Mouse (Mus musculus) liver, adult 2 months (tissue): ENCODE results near the gene Fgfr2. TPM values are rescaled to one million over a fixed set of nuclear protein-coding genes. Genes with fewer than 3 reads are reported as not detected.

Source experiments
- DNase-seq: peaks from one replicate; pipeline ENCODE4 v3.0.0-alpha.2; 2011; ENCODE audit warnings: low read depth, low spot score; ENCODE audit errors: extremely low read depth
- H3K27ac ChIP-seq: fragments of 200-500 bp; replicated peaks from 2 replicates; pipeline ENCODE4 v1.5.1; 2012; ENCODE audit warnings: low read depth, mild to moderate bottlenecking, control low read depth, inconsistent platforms, low read length; ENCODE audit not compliant: insufficient read depth
- H3K27me3 ChIP-seq: fragments of 200-500 bp; 2 replicates; pipeline ENCODE4 v1.6.1; 2012; ENCODE audit warnings: mild to moderate bottlenecking, moderate library complexity, low read length, inconsistent platforms; ENCODE audit not compliant: control insufficient read depth, insufficient read depth
- H3K36me3 ChIP-seq: fragments of 200-500 bp; 2 replicates; pipeline ENCODE4 v1.6.1; 2012; ENCODE audit warnings: low read length, inconsistent platforms; ENCODE audit not compliant: control insufficient read depth, insufficient read depth
- H3K4me1 ChIP-seq: fragments of 200-500 bp; 2 replicates; pipeline ENCODE4 v1.6.1; 2011; ENCODE audit warnings: low read length; ENCODE audit not compliant: control insufficient read depth, insufficient read depth
- H3K4me3 ChIP-seq: fragments of 200-500 bp; 2 replicates; pipeline ENCODE4 v1.5.1; 2011; ENCODE audit warnings: low read depth, mild to moderate bottlenecking, control low read depth, low read length, moderate library complexity; ENCODE audit not compliant: insufficient read depth
- H3K79me2 ChIP-seq: fragments of 200-500 bp; 2 replicates; pipeline ENCODE4 v1.6.1; 2012; ENCODE audit warnings: inconsistent platforms, mild to moderate bottlenecking, low read length, moderate library complexity; ENCODE audit not compliant: control insufficient read depth, insufficient read depth
- H3K9ac ChIP-seq: fragments of 200-500 bp; 2 replicates; pipeline ENCODE4 v1.6.1; 2012; ENCODE audit warnings: low read depth, mild to moderate bottlenecking, control low read depth, inconsistent platforms, low read length
- CTCF ChIP-seq: fragments of 200-500 bp; IDR thresholded peaks from 2 replicates; pipeline ENCODE4 v1.5.1; 2011; ENCODE audit warnings: low read depth, low read length, control low read depth
- POLR2A ChIP-seq: fragments of 200-500 bp; IDR thresholded peaks from 2 replicates; pipeline ENCODE4 v1.6.1; 2011; ENCODE audit warnings: low read length, control low read depth; ENCODE audit not compliant: insufficient read depth; ENCODE audit errors: extremely low read depth
- WGBS: fragments of 180-500 bp; shearing (Covaris S2); methylation state at CpG from one replicate; pipeline ENCODE4 v1.1.7; 2018; 5-methylcytosine and 5-hydroxymethylcytosine counted together
- polyA plus RNA-seq: library from polyadenylated mRNA; depleted of rRNA; stranded (reverse); fragments of >200 nt; gene quantifications from 2 replicates; pipeline ENCODE4 v1.2.3, GENCODE M21; 2012
- total RNA-seq: library from RNA; depleted of rRNA; stranded (reverse); fragments of >200 nt; gene quantifications from 2 replicates; pipeline ENCODE4 v1.2.3, GENCODE M21; 2014

Gene Fgfr2
- total and polyA plus RNA-seq, 2 experiments = 16.7 to 35.2 TPM

- DNase-seq = peak; percentile 48
- Histone ChIP-seq H3K4me1 (no peaks in the 10 kb centered on the region), H3K27me3 (no peaks in the 10 kb centered on the region), H3K27ac (no peak overlapping the region), H3K79me2 (no peaks in the 10 kb centered on the region; the same call in 1 of the 2 replicates), H3K9ac (no peak overlapping the region), H3K36me3 (peaks cover 15% of the 10 kb centered on the region), H3K4me3 (no peak overlapping the region)
- 72% methylated on average over 2 of the region's 2 CpGs for WGBS
- TF ChIP-seq CTCF (peak; percentile 71), POLR2A (no peak)
These were observed 2647.2 kb downstream of the Fgfr2 start for GRCm38 (mm10) chr7:130475970-130476369.

GRCm38 (mm10) chr7:130473881-130474280, 2649.3 kb downstream of the Fgfr2 start:
- no peaks in the 10 kb centered on the region; the same call in 1 of the 2 replicates for H3K79me2 ChIP-seq
- no peak for TF ChIP-seq CTCF
- no peak for TF ChIP-seq POLR2A
- H3K27ac ChIP-seq = no peak overlapping the region
- H3K9ac ChIP-seq = no peak overlapping the region
- no peak for DNase-seq
- peaks cover 10% of the 10 kb centered on the region for H3K36me3 ChIP-seq
- no peaks in the 10 kb centered on the region for H3K27me3 ChIP-seq
- no peak overlapping the region for H3K4me3 ChIP-seq
- WGBS = 86% methylated on average over 3 of the region's 3 CpGs
- no peaks in the 10 kb centered on the region for H3K4me1 ChIP-seq

- Histone ChIP-seq H3K4me3 (no peak overlapping the region), H3K9ac (no peak overlapping the region), H3K27ac (no peak overlapping the region), H3K79me2 (no peaks in the 10 kb centered on the region; the same call in 1 of the 2 replicates), H3K36me3 (peaks cover 9% of the 10 kb centered on the region), H3K27me3 (no peaks in the 10 kb centered on the region), H3K4me1 (no peaks in the 10 kb centered on the region)
- TF ChIP-seq POLR2A (no peak), CTCF (no peak)
- DNase-seq = no peak
- 79% methylated on average over 6 of the region's 6 CpGs for WGBS
These were observed 2650.5 kb downstream of the Fgfr2 start for GRCm38 (mm10) chr7:130472683-130473082.

- no peak overlapping the region for H3K4me3 ChIP-seq
- no peak overlapping the region for H3K27ac ChIP-seq
- H3K36me3 ChIP-seq = peaks cover 9% of the 10 kb centered on the region
- no peak for TF ChIP-seq CTCF
- TF ChIP-seq POLR2A = no peak
- no peak for DNase-seq
- H3K79me2 ChIP-seq = no peaks in the 10 kb centered on the region; the same call in 1 of the 2 replicates
- no peak overlapping the region for H3K9ac ChIP-seq
- no peaks in the 10 kb centered on the region for H3K4me1 ChIP-seq
- 84% methylated on average over 6 of the region's 6 CpGs for WGBS
- no peaks in the 10 kb centered on the region for H3K27me3 ChIP-seq
These were observed 2652.1 kb downstream of the Fgfr2 start for GRCm38 (mm10) chr7:130471045-130471444.

GRCm38 (mm10) chr7:130455587-130456246, 2667.4 kb downstream of the Fgfr2 start:
- WGBS = 69% methylated on average over 4 of the region's 4 CpGs
- H3K4me3 ChIP-seq = no peak overlapping the region
- H3K4me1 ChIP-seq = peaks cover 7% of the 10 kb centered on the region; the same call in 1 of the 2 replicates
- no peak overlapping the region for H3K9ac ChIP-seq
- TF ChIP-seq POLR2A (no peak), CTCF (no peak)
- H3K27ac ChIP-seq = no peak overlapping the region
- peak; percentile 84 for DNase-seq
- no peaks in the 10 kb centered on the region; the same call in 1 of the 2 replicates for H3K79me2 ChIP-seq
- H3K27me3 ChIP-seq = no peaks in the 10 kb centered on the region
- H3K36me3 ChIP-seq = peaks cover 10% of the 10 kb centered on the region

GRCm38 (mm10) chr7:130454226-130454625, 2668.9 kb downstream of the Fgfr2 start:
- Histone ChIP-seq H3K27me3 (no peaks in the 10 kb centered on the region), H3K4me1 (peaks cover 7% of the 10 kb centered on the region; the same call in 1 of the 2 replicates), H3K27ac (no peak overlapping the region), H3K9ac (no peak overlapping the region), H3K36me3 (peaks cover 11% of the 10 kb centered on the region), H3K79me2 (no peaks in the 10 kb centered on the region; the same call in 1 of the 2 replicates), H3K4me3 (no peak overlapping the region)
- no peak for TF ChIP-seq POLR2A
- no peak for TF ChIP-seq CTCF
- peak; percentile 65 for DNase-seq
- WGBS = 26% methylated on average over 3 of the region's 3 CpGs
